Mouse (Mus musculus) bone marrow, adult 2 months (tissue): ENCODE measurements around the gene Olfr553.

Source experiments
- CTCF ChIP-seq: fragments of 200-500 bp; IDR thresholded peaks from 2 replicates; pipeline ENCODE4 v1.5.1; 2011; ENCODE audit warnings: low read length, control low read depth; ENCODE audit not compliant: control insufficient read depth, insufficient read depth
- POLR2A ChIP-seq: fragments of 200-500 bp; IDR thresholded peaks from 2 replicates; pipeline ENCODE4 v1.6.1; 2011; ENCODE audit warnings: low read depth, mild to moderate bottlenecking, control low read depth, low read length, borderline replicate concordance; ENCODE audit not compliant: control insufficient read depth

DNA sequence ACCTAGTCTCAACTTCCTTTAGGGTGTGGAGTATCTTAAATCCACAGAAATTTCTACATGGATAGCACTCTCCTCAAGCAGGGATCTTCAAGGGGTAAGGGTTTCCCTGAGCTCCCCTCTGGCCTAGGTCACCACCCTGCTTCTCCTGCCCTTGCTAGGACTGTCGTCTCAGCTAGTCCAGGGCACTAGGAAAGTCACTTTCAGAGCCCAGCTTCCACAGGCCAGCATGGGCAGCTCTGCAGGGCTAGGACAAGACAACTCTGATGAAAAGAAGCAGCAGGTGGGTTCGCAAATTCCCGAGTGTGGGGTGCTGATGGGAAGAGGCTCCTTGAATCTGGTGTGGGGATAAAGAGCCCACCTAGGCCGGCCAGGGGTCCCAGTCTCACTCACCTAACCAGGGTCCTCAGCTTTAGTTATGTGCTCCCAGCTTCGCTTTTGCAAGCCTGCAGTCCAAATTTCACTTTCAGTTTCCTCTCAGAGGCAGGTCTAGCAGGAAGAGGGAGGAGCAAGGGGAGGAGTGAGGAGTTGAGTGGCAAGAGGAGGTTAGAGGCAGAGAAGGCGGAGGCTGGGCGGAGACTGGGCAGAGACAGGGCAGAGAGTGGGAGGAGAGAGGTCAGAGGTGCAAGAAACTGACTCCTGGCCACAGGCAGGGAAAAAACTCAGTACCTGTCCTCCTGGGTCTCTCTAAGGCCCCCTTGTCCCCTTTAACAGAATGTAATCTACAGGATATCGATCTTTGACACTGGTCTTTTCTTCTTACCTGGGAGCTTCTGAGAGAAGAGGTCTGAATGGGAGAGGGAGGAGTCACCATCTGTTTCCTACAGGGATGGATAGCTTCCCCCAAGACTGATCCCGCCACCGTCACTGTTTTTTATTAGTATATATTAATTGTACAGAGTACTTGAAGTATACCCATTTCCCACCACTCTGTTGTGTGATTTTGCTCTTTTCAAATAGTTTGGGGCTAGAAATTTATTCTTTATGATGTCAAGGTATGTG, 52.7 kb downstream of the Olfr553 start, which contains the start of gene Trim21:
- TF ChIP-seq CTCF (no peak), POLR2A (no peak)
